Mouse (Mus musculus): ENCODE measurements around the gene Fam83e. TPM values are rescaled to one million over a fixed set of nuclear protein-coding genes. Genes with fewer than 3 reads are reported as not detected.
A peak's percentile ranks its signal among the peaks of the same experiment; 100 is the strongest.

Gene Fam83e
- polyA plus RNA-seq, 1 experiment from 2014 or later: 16.0 TPM

GRCm38 (mm10) chr7:45716952-45717917 lies 3.8 kb upstream of the Fam83e start:
- no peak; the same call in 1 of the 2 replicates for ATAC-seq (ENCODE audit: insufficient read depth, low FRiP score)

GRCm38 (mm10) chr7:45717918-45718297 lies 3.1 kb upstream of the Fam83e start, which contains the start of gene Sphk2:
TSS of gene Sphk2 (minus strand) at chr7:45718002.
- H3K9me3 ChIP-seq (replicated peaks; ENCODE audit: control insufficient read depth, low read length): no peaks in the 10 kb centered on the region
- H3K36me3 ChIP-seq (ENCODE audit: control insufficient read depth, insufficient read depth, low read length): peaks cover 12% of the 10 kb centered on the region
- H3K4me3 ChIP-seq (replicated peaks; ENCODE audit: low read length): peak within 1 kb of the TSS; percentile 89
- WGBS: 0% methylated on average over 41 of the region's 41 CpGs
- H3K27me3 ChIP-seq (ENCODE audit: control insufficient read depth, insufficient read depth, low read length): no peaks in the 10 kb centered on the region
- H3K4me2 ChIP-seq (ENCODE audit: low read depth, low read length): peak within 1 kb of the TSS; percentile 80
- H3K4me1 ChIP-seq (ENCODE audit: control insufficient read depth, insufficient read depth, low read length): peaks cover 37% of the 10 kb centered on the region
- peak within 1 kb of the TSS; percentile 94 for H3K27ac ChIP-seq (ENCODE audit: low read length)
- H3K9ac ChIP-seq (ENCODE audit: low read length): peak within 1 kb of the TSS; percentile 93
- ATAC-seq (ENCODE audit: insufficient read depth, low FRiP score): peak; percentile 72

More at GRCm38 (mm10) chr7:45716952-45717917, 3.8 kb upstream of the Fam83e start:
- Histone ChIP-seq H3K9ac (ENCODE audit: low read length) (peak overlapping the region; percentile 93), H3K27me3 (ENCODE audit: control insufficient read depth, insufficient read depth, low read length) (no peaks in the 10 kb centered on the region), H3K4me3 (replicated peaks; ENCODE audit: low read length) (peak overlapping the region; percentile 89), H3K4me2 (ENCODE audit: low read depth, low read length) (peak overlapping the region; percentile 67), H3K9me3 (replicated peaks; ENCODE audit: control insufficient read depth, low read length) (no peaks in the 10 kb centered on the region), H3K36me3 (ENCODE audit: control insufficient read depth, insufficient read depth, low read length) (peaks cover 12% of the 10 kb centered on the region), H3K27ac (ENCODE audit: low read length) (peak overlapping the region; percentile 94), H3K4me1 (ENCODE audit: control insufficient read depth, insufficient read depth, low read length) (peaks cover 37% of the 10 kb centered on the region)
- 10% methylated on average over 31 of the region's 31 CpGs for WGBS

- H3K36me3 ChIP-seq (ENCODE audit: control insufficient read depth, insufficient read depth, low read length): peaks cover 11% of the 10 kb centered on the region
- no peak for ATAC-seq (ENCODE audit: insufficient read depth, low FRiP score)
- H3K27ac ChIP-seq (ENCODE audit: low read length): peak overlapping the region; percentile 88
- H3K4me2 ChIP-seq (ENCODE audit: low read depth, low read length): peak overlapping the region; percentile 80
- peak overlapping the region; percentile 89 for H3K4me3 ChIP-seq (replicated peaks; ENCODE audit: low read length)
- H3K27me3 ChIP-seq (ENCODE audit: control insufficient read depth, insufficient read depth, low read length): no peaks in the 10 kb centered on the region
- H3K9me3 ChIP-seq (replicated peaks; ENCODE audit: control insufficient read depth, low read length): no peaks in the 10 kb centered on the region
- H3K9ac ChIP-seq (ENCODE audit: low read length): peak overlapping the region; percentile 93
- under 1% methylated on average over 20 of the region's 20 CpGs for WGBS
- peaks cover 34% of the 10 kb centered on the region for H3K4me1 ChIP-seq (ENCODE audit: control insufficient read depth, insufficient read depth, low read length)
Measured at GRCm38 (mm10) chr7:45718331-45718730, 2.7 kb upstream of the Fam83e start.

DNA sequence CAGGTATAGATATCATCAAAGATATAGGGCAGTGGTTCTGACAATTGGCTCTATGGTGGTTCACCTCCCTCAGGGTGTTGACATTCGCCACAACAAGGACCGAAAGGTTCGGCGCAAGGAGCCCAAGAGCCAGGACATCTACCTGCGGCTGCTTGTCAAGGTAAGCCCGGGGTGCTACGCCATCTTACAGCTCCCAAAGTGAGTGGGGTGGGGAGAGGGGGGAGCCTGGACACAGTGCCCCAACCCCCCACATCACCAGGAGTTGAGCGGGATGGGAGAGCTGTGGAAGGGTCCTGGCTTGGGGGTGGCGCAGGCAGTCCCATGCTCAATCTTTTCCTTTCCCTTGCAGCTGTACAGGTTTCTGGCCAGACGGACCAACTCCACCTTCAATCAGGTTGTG lies 1.8 kb upstream of the Fam83e start:
- Histone ChIP-seq H3K9me3 (replicated peaks; ENCODE audit: control insufficient read depth, low read length) (no peaks in the 10 kb centered on the region), H3K4me2 (ENCODE audit: low read depth, low read length) (peak overlapping the region; percentile 80), H3K27me3 (ENCODE audit: control insufficient read depth, insufficient read depth, low read length) (no peaks in the 10 kb centered on the region), H3K36me3 (ENCODE audit: control insufficient read depth, insufficient read depth, low read length) (peaks cover 8% of the 10 kb centered on the region), H3K4me1 (ENCODE audit: control insufficient read depth, insufficient read depth, low read length) (peaks cover 32% of the 10 kb centered on the region), H3K9ac (ENCODE audit: low read length) (peak overlapping the region; percentile 93), H3K4me3 (replicated peaks; ENCODE audit: low read length) (peak overlapping the region; percentile 89), H3K27ac (ENCODE audit: low read length) (peak overlapping the region; percentile 88)
- WGBS: 77% methylated on average over 10 of the region's 10 CpGs
- no peak for ATAC-seq (ENCODE audit: insufficient read depth, low FRiP score)

- Histone ChIP-seq H3K27me3 (ENCODE audit: control insufficient read depth, insufficient read depth, low read length) (no peaks in the 10 kb centered on the region), H3K9me3 (replicated peaks; ENCODE audit: control insufficient read depth, low read length) (no peaks in the 10 kb centered on the region), H3K4me3 (replicated peaks; ENCODE audit: low read length) (peak overlapping the region; percentile 89; the same call in 1 of the 2 replicates), H3K9ac (ENCODE audit: low read length) (peak overlapping the region; percentile 93), H3K27ac (ENCODE audit: low read length) (no peak overlapping the region), H3K36me3 (ENCODE audit: control insufficient read depth, insufficient read depth, low read length) (peaks cover 12% of the 10 kb centered on the region), H3K4me1 (ENCODE audit: control insufficient read depth, insufficient read depth, low read length) (peaks cover 27% of the 10 kb centered on the region), H3K4me2 (ENCODE audit: low read depth, low read length) (peak overlapping the region; percentile 80)
- 87% methylated on average over 14 of the region's 16 CpGs for WGBS
- ATAC-seq (ENCODE audit: insufficient read depth, low FRiP score): no peak
Measured at GRCm38 (mm10) chr7:45719738-45720412, 1.1 kb upstream of the Fam83e start.

DNA sequence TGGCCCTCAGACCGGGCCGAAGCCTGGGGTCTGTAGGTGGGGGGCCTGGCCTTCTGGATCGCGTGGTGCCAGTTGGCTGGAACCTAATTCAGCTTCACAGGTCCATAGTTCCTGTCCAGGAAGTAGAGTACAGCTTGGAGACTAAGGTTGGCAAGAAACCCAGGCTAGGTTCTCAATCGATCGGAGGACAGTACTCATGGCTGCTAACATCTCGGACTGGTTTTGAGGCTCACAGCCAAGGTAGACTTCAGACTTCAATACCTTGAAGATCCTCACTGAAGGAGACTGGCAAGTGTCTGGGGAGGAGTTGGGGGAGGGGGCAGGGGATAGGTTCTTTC lies 191 bp downstream of the Fam83e start:
- ATAC-seq (ENCODE audit: insufficient read depth, low FRiP score): no peak
- Histone ChIP-seq H3K9me3 (replicated peaks; ENCODE audit: control insufficient read depth, low read length) (no peaks in the 10 kb centered on the region), H3K27me3 (ENCODE audit: control insufficient read depth, insufficient read depth, low read length) (no peaks in the 10 kb centered on the region), H3K4me2 (ENCODE audit: low read depth, low read length) (peak overlapping the region; percentile 41), H3K4me1 (ENCODE audit: control insufficient read depth, insufficient read depth, low read length) (peaks cover 18% of the 10 kb centered on the region), H3K4me3 (replicated peaks; ENCODE audit: low read length) (peak overlapping the region; percentile 23), H3K36me3 (ENCODE audit: control insufficient read depth, insufficient read depth, low read length) (peaks cover 12% of the 10 kb centered on the region), H3K27ac (ENCODE audit: low read length) (peak overlapping the region; percentile 78), H3K9ac (ENCODE audit: low read length) (peak overlapping the region; percentile 54)
- WGBS: 63% methylated on average over 7 of the region's 7 CpGs

GRCm38 (mm10) chr7:45721642-45722347 lies 783 bp downstream of the Fam83e start:
- peaks cover 12% of the 10 kb centered on the region for H3K36me3 ChIP-seq (ENCODE audit: control insufficient read depth, insufficient read depth, low read length)
- H3K4me1 ChIP-seq (ENCODE audit: control insufficient read depth, insufficient read depth, low read length): peaks cover 13% of the 10 kb centered on the region
- peak overlapping the region; percentile 54 for H3K9ac ChIP-seq (ENCODE audit: low read length)
- peak overlapping the region; percentile 78 for H3K27ac ChIP-seq (ENCODE audit: low read length)
- 61% methylated on average over 13 of the region's 13 CpGs for WGBS
- no peaks in the 10 kb centered on the region for H3K27me3 ChIP-seq (ENCODE audit: control insufficient read depth, insufficient read depth, low read length)
- no peaks in the 10 kb centered on the region for H3K9me3 ChIP-seq (replicated peaks; ENCODE audit: control insufficient read depth, low read length)
- H3K4me3 ChIP-seq (replicated peaks; ENCODE audit: low read length): peak overlapping the region; percentile 23
- no peak for ATAC-seq (ENCODE audit: insufficient read depth, low FRiP score)
- peak overlapping the region; percentile 41 for H3K4me2 ChIP-seq (ENCODE audit: low read depth, low read length)

GRCm38 (mm10) chr7:45722348-45722713 lies 1.3 kb downstream of the Fam83e start:
- peaks cover 12% of the 10 kb centered on the region for H3K36me3 ChIP-seq (ENCODE audit: control insufficient read depth, insufficient read depth, low read length)
- peak overlapping the region; percentile 41 for H3K4me2 ChIP-seq (ENCODE audit: low read depth, low read length)
- H3K4me1 ChIP-seq (ENCODE audit: control insufficient read depth, insufficient read depth, low read length): peaks cover 17% of the 10 kb centered on the region
- H3K27ac ChIP-seq (ENCODE audit: low read length): 0 out of 2 replicates have a peak overlapping the region, but pooled peaks have one; percentile 19
- H3K9ac ChIP-seq (ENCODE audit: low read length): peak overlapping the region; percentile 54
- no peaks in the 10 kb centered on the region for H3K27me3 ChIP-seq (ENCODE audit: control insufficient read depth, insufficient read depth, low read length)
- no peak for ATAC-seq (ENCODE audit: insufficient read depth, low FRiP score)
- peak overlapping the region; percentile 23 for H3K4me3 ChIP-seq (replicated peaks; ENCODE audit: low read length)
- 75% methylated on average over 13 of the region's 13 CpGs for WGBS
- H3K9me3 ChIP-seq (replicated peaks; ENCODE audit: control insufficient read depth, low read length): no peaks in the 10 kb centered on the region
